Mouse (Mus musculus) C2C12 (cell line): Measurements from ENCODE around the gene 6820408C15Rik.

Experiments used
- CEBPB ChIP-seq: IDR thresholded peaks from one replicate; pipeline ENCODE4 v1.6.1; 2011; ENCODE audit warnings: low read depth, mild to moderate bottlenecking, control low read depth, moderate library complexity
- CTCF ChIP-seq: IDR thresholded peaks from one replicate; pipeline ENCODE4 v1.5.1; 2011; ENCODE audit not compliant: control insufficient read depth, insufficient read depth, insufficient read length
- MAX ChIP-seq: IDR thresholded peaks from one replicate; pipeline ENCODE4 v1.6.1; 2011; ENCODE audit warnings: mild to moderate bottlenecking, control low read depth

DNA sequence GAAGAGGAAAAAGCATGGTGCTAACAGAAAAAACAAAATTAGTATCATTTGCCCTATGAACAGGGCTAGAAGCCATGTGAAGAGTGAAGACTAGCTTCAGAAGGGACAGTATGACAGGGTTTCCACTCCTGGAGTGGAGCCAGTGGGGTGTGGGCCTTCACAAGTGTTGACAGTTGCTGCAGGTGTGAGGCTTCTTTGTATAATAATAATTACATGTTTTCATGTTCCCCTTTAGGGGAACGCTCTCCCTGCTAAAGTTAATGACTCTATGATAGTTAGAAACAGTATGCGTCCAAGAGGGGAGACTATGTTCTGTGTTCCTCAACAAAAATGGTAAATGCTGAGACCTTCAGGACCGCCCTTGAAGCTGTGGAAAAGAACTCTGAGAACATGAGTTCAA lies 399 bp downstream of the 6820408C15Rik start:
- no peak for TF ChIP-seq CTCF
- TF ChIP-seq MAX: no peak
- no peak for TF ChIP-seq CEBPB
